10 mouse cellular contexts compared by ENCODE assay signal in the genomic region with DNA sequence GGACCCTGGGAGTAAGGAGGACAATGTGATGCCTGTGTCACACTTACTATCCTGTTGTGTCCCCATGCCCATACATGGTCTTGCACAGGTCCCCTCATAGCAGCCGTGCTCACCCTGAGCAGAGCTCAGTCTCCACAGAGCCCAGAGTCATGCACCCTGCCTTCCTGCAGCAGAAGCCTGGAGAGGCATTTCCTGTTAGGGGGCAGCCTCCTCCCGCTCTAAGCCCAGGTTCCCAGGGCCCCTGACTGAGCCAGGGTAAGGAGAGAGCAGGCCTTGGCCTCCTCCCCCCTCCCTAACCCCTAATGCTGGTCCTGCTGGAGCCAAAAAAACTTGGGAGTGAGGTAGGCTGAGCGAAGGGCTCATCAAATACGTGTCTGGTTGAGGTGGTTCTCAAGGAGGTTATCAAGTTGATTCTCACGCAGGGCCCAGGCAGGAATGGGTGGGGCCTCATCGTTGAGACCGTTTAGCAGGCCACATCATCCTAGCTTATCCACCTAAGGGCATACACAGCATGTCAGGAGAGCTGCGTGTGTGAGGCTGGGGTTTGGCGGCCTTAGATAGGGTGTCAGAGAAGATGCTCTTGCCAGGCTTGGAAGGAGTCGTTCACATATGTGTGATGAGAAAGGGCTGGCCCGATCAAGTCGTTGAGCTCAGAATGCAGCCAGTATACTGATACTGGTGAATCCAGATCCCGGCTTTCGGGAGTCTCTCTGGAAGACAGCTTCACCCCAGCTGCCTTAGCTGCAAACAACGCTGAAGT. TPM values are rescaled to one million over a fixed set of nuclear protein-coding genes. Genes with fewer than 3 reads are reported as not detected.
A peak's percentile ranks its signal among the peaks of the same experiment; 100 is the strongest.
DNase-seq lines count a peak whose midpoint lies in the region; ATAC-seq and TF ChIP-seq lines count a peak whose summit lies in the region.
"Had no signal": no experiment of that assay in that cellular context is flagged by ENCODE, and none has a peak within 500 bp of the region (broad histone marks: within the 10 kb centered on the region; RNA-seq: fewer than 3 reads in every experiment).

No protein-coding gene starts in this region.

- peaks cover 20% of the 10 kb centered on the region for H3K27me3 ChIP-seq in kidney, embryonic 16.5 days (ENCODE audit: insufficient read depth, low read length)
- H3K27me3 ChIP-seq in embryonic facial prominence, embryonic 13.5 days = peaks cover 9% of the 10 kb centered on the region; the same call in 1 of the 2 replicates
- H3K27me3 ChIP-seq in hindbrain, postnatal 0 days (ENCODE audit: insufficient read depth, low read length) = no peaks in the 10 kb centered on the region
- H3K27me3 ChIP-seq in midbrain, embryonic 14.5 days (ENCODE audit: control insufficient read depth, insufficient read depth, low read length) = peaks cover 33% of the 10 kb centered on the region
- H3K27me3 ChIP-seq: Patski had no signal

- no peaks in the 10 kb centered on the region for H3K36me3 ChIP-seq in kidney, embryonic 16.5 days (ENCODE audit: insufficient read depth, low read length)
- no peaks in the 10 kb centered on the region for H3K36me3 ChIP-seq in embryonic facial prominence, embryonic 13.5 days
- H3K36me3 ChIP-seq in hindbrain, postnatal 0 days (ENCODE audit: insufficient read depth, low read length) = no peaks in the 10 kb centered on the region
- no peaks in the 10 kb centered on the region for H3K36me3 ChIP-seq in midbrain, embryonic 14.5 days (ENCODE audit: control insufficient read depth, insufficient read depth, low read length)

- H3K4me3 ChIP-seq in kidney, embryonic 16.5 days (ENCODE audit: low read length) = peak overlapping the region; percentile 62
- H3K4me3 ChIP-seq in embryonic facial prominence, embryonic 13.5 days = peak overlapping the region; percentile 78
- H3K4me3 ChIP-seq in hindbrain, postnatal 0 days (ENCODE audit: low read length) = peak overlapping the region; percentile 38
- H3K4me3 ChIP-seq in midbrain, embryonic 14.5 days (replicated peaks; ENCODE audit: low read depth, low read length) = peak overlapping the region; percentile 33

- no peak for DNase-seq in kidney, adult 9 months
- DNase-seq in hindbrain, postnatal 0 days (ENCODE audit: low spot score) = no peak
- DNase-seq in midbrain, embryonic 14.5 days = no peak
- DNase-seq in cerebellum, adult 9-10 months = no peak
- no peak for DNase-seq in layer of hippocampus, adult 11-12 months (ENCODE audit: low spot score)

- H3K4me2 ChIP-seq in kidney, embryonic 16.5 days (replicated peaks; ENCODE audit: low read depth, low read length) = peak overlapping the region; percentile 77
- H3K4me2 ChIP-seq in embryonic facial prominence, embryonic 13.5 days = peak overlapping the region; percentile 74
- H3K4me2 ChIP-seq in hindbrain, postnatal 0 days (ENCODE audit: low read depth, low read length) = peak overlapping the region; percentile 60
- H3K4me2 ChIP-seq in midbrain, embryonic 14.5 days (ENCODE audit: low read length) = peak overlapping the region; percentile 72

- 6% methylated on average over 15 of the region's 15 CpGs for WGBS in kidney, embryonic 16.5 days
- 6% methylated on average over 15 of the region's 15 CpGs for WGBS in embryonic facial prominence, embryonic 13.5 days
- WGBS in hindbrain, postnatal 0 days = 17% methylated on average over 15 of the region's 15 CpGs
- 13% methylated on average over 15 of the region's 15 CpGs for WGBS in midbrain, embryonic 14.5 days

- H3K27ac ChIP-seq in kidney, embryonic 16.5 days (ENCODE audit: low read length) = peak overlapping the region; percentile 94
- peak overlapping the region; percentile 99 for H3K27ac ChIP-seq in embryonic facial prominence, embryonic 13.5 days
- no peak overlapping the region for H3K27ac ChIP-seq in hindbrain, postnatal 0 days
- H3K27ac ChIP-seq in midbrain, embryonic 14.5 days (replicated peaks; ENCODE audit: low read depth, low read length) = no peak overlapping the region
- H3K27ac ChIP-seq: macrophage had no signal

- TF ChIP-seq CTCF in hindbrain, postnatal 0 days (IDR thresholded peaks at IDR 0.05; ENCODE audit: low read depth) = no peak

- H3K9ac ChIP-seq in kidney, embryonic 16.5 days (replicated peaks; ENCODE audit: low read length) = peak overlapping the region; percentile 78
- H3K9ac ChIP-seq in embryonic facial prominence, embryonic 13.5 days = peak overlapping the region; percentile 93
- H3K9ac ChIP-seq in hindbrain, postnatal 0 days (replicated peaks; ENCODE audit: low read length) = no peak overlapping the region
- peak overlapping the region; percentile 57; the same call in 1 of the 2 replicates for H3K9ac ChIP-seq in midbrain, embryonic 14.5 days (replicated peaks; ENCODE audit: low read length)

- H3K9me3 ChIP-seq in kidney, embryonic 16.5 days (ENCODE audit: low read length) = no peaks in the 10 kb centered on the region
- H3K9me3 ChIP-seq in embryonic facial prominence, embryonic 13.5 days = no peaks in the 10 kb centered on the region
- H3K9me3 ChIP-seq in hindbrain, postnatal 0 days (ENCODE audit: low read length) = no peaks in the 10 kb centered on the region
- no peaks in the 10 kb centered on the region for H3K9me3 ChIP-seq in midbrain, embryonic 14.5 days (ENCODE audit: control insufficient read depth, low read length)

- ATAC-seq in kidney, embryonic 16.5 days (ENCODE audit: low FRiP score, low TSS enrichment) = peak; percentile 8; the same call in 1 of the 2 replicates
- no peak for ATAC-seq in embryonic facial prominence, embryonic 13.5 days (ENCODE audit: insufficient number of reproducible peaks, insufficient read depth, low FRiP score, low TSS enrichment, low read depth)
- no peak for ATAC-seq in hindbrain, postnatal 0 days
- no peak for ATAC-seq in midbrain, embryonic 14.5 days (ENCODE audit: low FRiP score, low TSS enrichment)
- no peak for ATAC-seq in cerebellum, adult (ENCODE audit: insufficient number of reproducible peaks, low FRiP score, low TSS enrichment)
- ATAC-seq: Patski had no signal

- peaks cover 51% of the 10 kb centered on the region for H3K4me1 ChIP-seq in kidney, embryonic 16.5 days (ENCODE audit: insufficient read depth, low read length)
- peaks cover 59% of the 10 kb centered on the region for H3K4me1 ChIP-seq in embryonic facial prominence, embryonic 13.5 days
- H3K4me1 ChIP-seq in hindbrain, postnatal 0 days (ENCODE audit: insufficient read depth, low read length) = peaks cover 9% of the 10 kb centered on the region; the same call in 1 of the 2 replicates
- H3K4me1 ChIP-seq in midbrain, embryonic 14.5 days (ENCODE audit: control insufficient read depth, insufficient read depth, low read length) = peaks cover 28% of the 10 kb centered on the region

RNA-seq across cellular contexts. Expression of gene Cd248, which starts 0.7 kb away (rescaled TPM):
- polyA plus RNA-seq in kidney, embryonic 16.5 days (2015; fragmentation: Nextera tagmentation; extraction: Ambion mirVana) = 59.3 and 64.5 TPM in 2 replicates
- 89.1 and 90.6 TPM in 2 replicates for polyA plus RNA-seq in embryonic facial prominence, embryonic 13.5 days (2015; fragmentation: Nextera tagmentation; extraction: Ambion mirVana)
- 15.4 and 16.4 TPM in 2 replicates for total RNA-seq in hindbrain, postnatal 0 days (2014; rRNA removed)
- polyA plus RNA-seq in hindbrain, postnatal 0 days (2015; fragmentation: Nextera tagmentation; extraction: Ambion mirVana) = 10.7 and 12.5 TPM in 2 replicates
- polyA plus RNA-seq in midbrain, embryonic 14.5 days (2014; fragmentation: Nextera tagmentation; extraction: Ambion mirVana) = 6.2 and 20.4 TPM in 2 replicates
- polyA plus RNA-seq: macrophage had no signal

RNA-seq across cellular contexts. Expression of gene Rin1, which starts 16.9 kb away (rescaled TPM):
- polyA plus RNA-seq in kidney, embryonic 16.5 days (2015; fragmentation: Nextera tagmentation; extraction: Ambion mirVana) = 3.6 and 4.8 TPM in 2 replicates
- 0.99 and 1.5 TPM in 2 replicates for polyA plus RNA-seq in embryonic facial prominence, embryonic 13.5 days (2015; fragmentation: Nextera tagmentation; extraction: Ambion mirVana)
- 0.93 and 2.0 TPM in 2 replicates for total RNA-seq in hindbrain, postnatal 0 days (2014; rRNA removed)
- 0.72 and 0.86 TPM in 2 replicates for polyA plus RNA-seq in hindbrain, postnatal 0 days (2015; fragmentation: Nextera tagmentation; extraction: Ambion mirVana)
- 0.58 and 1.6 TPM in 2 replicates for polyA plus RNA-seq in midbrain, embryonic 14.5 days (2014; fragmentation: Nextera tagmentation; extraction: Ambion mirVana)

RNA-seq across cellular contexts. Expression of gene Tmem151a, which starts 18.1 kb away (rescaled TPM):
- polyA plus RNA-seq in kidney, embryonic 16.5 days (2015; fragmentation: Nextera tagmentation; extraction: Ambion mirVana) = 1.6 and 1.8 TPM in 2 replicates
- 2.6 and 4.6 TPM in 2 replicates for polyA plus RNA-seq in embryonic facial prominence, embryonic 13.5 days (2015; fragmentation: Nextera tagmentation; extraction: Ambion mirVana)
- 68.9 and 76.6 TPM in 2 replicates for total RNA-seq in hindbrain, postnatal 0 days (2014; rRNA removed)
- 61.0 and 71.5 TPM in 2 replicates for polyA plus RNA-seq in hindbrain, postnatal 0 days (2015; fragmentation: Nextera tagmentation; extraction: Ambion mirVana)
- 8.3 and 15.7 TPM in 2 replicates for polyA plus RNA-seq in midbrain, embryonic 14.5 days (2014; fragmentation: Nextera tagmentation; extraction: Ambion mirVana)

RNA-seq across cellular contexts. Expression of gene Yif1a, which starts 21.1 kb away (rescaled TPM):
- polyA plus RNA-seq in kidney, embryonic 16.5 days (2015; fragmentation: Nextera tagmentation; extraction: Ambion mirVana) = 122 and 127 TPM in 2 replicates
- polyA plus RNA-seq in embryonic facial prominence, embryonic 13.5 days (2015; fragmentation: Nextera tagmentation; extraction: Ambion mirVana) = 72.4 and 87.2 TPM in 2 replicates
- 59.7 and 69.0 TPM in 2 replicates for total RNA-seq in hindbrain, postnatal 0 days (2014; rRNA removed)
- 66.6 and 68.0 TPM in 2 replicates for polyA plus RNA-seq in hindbrain, postnatal 0 days (2015; fragmentation: Nextera tagmentation; extraction: Ambion mirVana)
- polyA plus RNA-seq in midbrain, embryonic 14.5 days (2014; fragmentation: Nextera tagmentation; extraction: Ambion mirVana) = 62.2 and 62.7 TPM in 2 replicates

RNA-seq across cellular contexts. Expression of gene Brms1, which starts 26.1 kb away (rescaled TPM):
- polyA plus RNA-seq in kidney, embryonic 16.5 days (2015; fragmentation: Nextera tagmentation; extraction: Ambion mirVana) = 53.1 and 53.4 TPM in 2 replicates
- 40.6 and 42.9 TPM in 2 replicates for polyA plus RNA-seq in embryonic facial prominence, embryonic 13.5 days (2015; fragmentation: Nextera tagmentation; extraction: Ambion mirVana)
- 5.0 and 5.5 TPM in 2 replicates for total RNA-seq in hindbrain, postnatal 0 days (2014; rRNA removed)
- polyA plus RNA-seq in hindbrain, postnatal 0 days (2015; fragmentation: Nextera tagmentation; extraction: Ambion mirVana) = 22.5 and 22.6 TPM in 2 replicates
- polyA plus RNA-seq in midbrain, embryonic 14.5 days (2014; fragmentation: Nextera tagmentation; extraction: Ambion mirVana) = 32.0 and 39.0 TPM in 2 replicates

Comparison
In these comparisons a context has a peak if more than half of its experiments do, and no peak if none do; other contexts are left out.
1. H3K27ac ChIP-seq: peak in kidney, embryonic 16.5 days (single experiment) and embryonic facial prominence, embryonic 13.5 days (single experiment); none in hindbrain, postnatal 0 days (single experiment) and midbrain, embryonic 14.5 days (single experiment).
2. Peak in every context shown above with its lines, with median percentiles within 50 percentile points of each other: H3K4me2 ChIP-seq and H3K4me3 ChIP-seq.